Mouse (Mus musculus) liver, embryonic 15.5 days (tissue): ENCODE data around the gene Hsd11b1. TPM values are rescaled to one million over a fixed set of nuclear protein-coding genes. Genes with fewer than 3 reads are reported as not detected.
"Not testable (repeated sequence)": the region's sequence is repeated elsewhere in the genome, so short reads cannot be mapped to it uniquely, and the experiment has no call there.

ENCODE experiments used
- ATAC-seq: fragments of 200-750 bp; cut with Nextera tagmentation; 2 replicates; pipeline ENCODE4 v1.8.0; 2017; ENCODE audit warnings: moderate number of reproducible peaks, mild to moderate bottlenecking, moderate library complexity; ENCODE audit not compliant: insufficient read depth
- H3K27ac ChIP-seq: fragments of 300-500 bp; sonication (generic); replicated peaks from 2 replicates; pipeline ENCODE4 v1.5.1; 2015; ENCODE audit warnings: mild to moderate bottlenecking, inconsistent platforms
- H3K27me3 ChIP-seq: fragments of 300-500 bp; sonication (generic); 2 replicates; pipeline ENCODE4 v1.6.1; 2015; ENCODE audit warnings: mild to moderate bottlenecking, inconsistent platforms
- H3K36me3 ChIP-seq: fragments of 300-500 bp; sonication (generic); replicated peaks from 2 replicates; pipeline ENCODE4 v1.6.1; 2015; ENCODE audit warnings: moderate library complexity, mild to moderate bottlenecking, inconsistent platforms
- H3K4me1 ChIP-seq: fragments of 300-500 bp; sonication (generic); replicated peaks from 2 replicates; pipeline ENCODE4 v1.6.1; 2015; ENCODE audit warnings: inconsistent platforms
- H3K4me2 ChIP-seq: fragments of 300-500 bp; sonication (generic); 2 replicates; pipeline ENCODE4 v1.6.1; 2015; ENCODE audit warnings: moderate library complexity, mild to moderate bottlenecking, inconsistent platforms
- H3K4me3 ChIP-seq: fragments of 300-500 bp; sonication (generic); replicated peaks from 2 replicates; pipeline ENCODE4 v1.5.1; 2015; ENCODE audit warnings: mild to moderate bottlenecking, inconsistent platforms
- H3K9ac ChIP-seq: fragments of 300-500 bp; sonication (generic); 2 replicates; pipeline ENCODE4 v1.6.1; 2015; ENCODE audit warnings: moderate library complexity, mild to moderate bottlenecking, inconsistent platforms
- H3K9me3 ChIP-seq: fragments of 300-500 bp; sonication (generic); replicated peaks from 2 replicates; pipeline ENCODE4 v1.6.1; 2016; ENCODE audit warnings: inconsistent platforms
- WGBS: fragments of 180-500 bp; shearing (Covaris S2); methylation state at CpG from one replicate; pipeline ENCODE4 v1.1.7; 2015; ENCODE audit warnings: mixed read lengths; ENCODE audit not compliant: insufficient replicate concordance; 5-methylcytosine and 5-hydroxymethylcytosine counted together
- polyA plus RNA-seq: library from polyadenylated mRNA; unstranded; fragments of >200 nt; fragmentation: Nextera tagmentation; extraction: Ambion mirVana; gene quantifications from 2 replicates; pipeline ENCODE4 v1.2.1, GENCODE M21; 2015

Gene Hsd11b1
- polyA plus RNA-seq, 1 experiment from 2014 or later: 12.7 TPM

DNA sequence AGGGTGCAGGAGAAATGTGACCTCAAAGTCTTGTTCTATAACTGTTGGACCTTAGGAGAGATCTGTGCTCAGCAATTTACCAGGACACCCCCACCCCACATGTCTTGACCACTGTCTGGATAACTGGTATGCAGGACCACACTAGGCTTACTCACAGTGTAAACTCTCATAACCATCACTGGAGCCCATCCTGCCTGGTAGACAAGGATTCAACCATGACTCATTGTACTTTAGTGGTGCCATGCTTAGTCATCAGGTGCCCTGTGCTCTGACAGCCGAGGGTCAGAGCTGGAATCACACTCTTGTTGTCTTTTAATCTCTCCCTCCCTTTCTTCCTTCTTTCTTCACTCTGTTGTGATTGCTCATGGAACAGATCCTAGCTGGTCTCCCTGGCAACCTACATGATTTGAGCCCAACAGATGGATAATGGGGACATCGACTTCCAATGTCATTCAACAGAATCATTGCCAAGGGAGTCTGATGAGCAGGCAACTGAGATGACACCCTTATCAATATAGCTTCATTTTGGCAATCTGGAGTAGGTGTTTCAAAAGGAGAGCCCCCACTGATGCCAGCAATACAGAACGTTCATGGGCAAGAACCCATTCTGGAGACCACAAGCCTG is 34.4 kb upstream of the Hsd11b1 start:
- H3K4me2 ChIP-seq: no peak overlapping the region
- H3K36me3 ChIP-seq: no peaks in the 10 kb centered on the region
- H3K9me3 ChIP-seq: no peaks in the 10 kb centered on the region
- H3K9ac ChIP-seq: no peak overlapping the region
- no peak overlapping the region for H3K27ac ChIP-seq
- H3K4me3 ChIP-seq: no peak overlapping the region
- H3K4me1 ChIP-seq: 0 out of 2 replicates have a peak, but pooled peaks cover 5% of the 10 kb centered on the region
- WGBS: 58% methylated on average over 3 of the region's 3 CpGs
- H3K27me3 ChIP-seq: no peaks in the 10 kb centered on the region
- ATAC-seq: no peak

GRCm38 (mm10) chr1:193295920-193296319 is 32.0 kb upstream of the Hsd11b1 start:
- Histone ChIP-seq H3K36me3 (no peaks in the 10 kb centered on the region), H3K9me3 (no peaks in the 10 kb centered on the region), H3K27ac (no peak overlapping the region), H3K27me3 (no peaks in the 10 kb centered on the region), H3K4me1 (0 out of 2 replicates have a peak, but pooled peaks cover 5% of the 10 kb centered on the region), H3K4me3 (no peak overlapping the region), H3K9ac (no peak overlapping the region), H3K4me2 (no peak overlapping the region)
- 51% methylated on average over 5 of the region's 5 CpGs for WGBS
- peak; percentile 35; the same call in 1 of the 2 replicates for ATAC-seq

DNA sequence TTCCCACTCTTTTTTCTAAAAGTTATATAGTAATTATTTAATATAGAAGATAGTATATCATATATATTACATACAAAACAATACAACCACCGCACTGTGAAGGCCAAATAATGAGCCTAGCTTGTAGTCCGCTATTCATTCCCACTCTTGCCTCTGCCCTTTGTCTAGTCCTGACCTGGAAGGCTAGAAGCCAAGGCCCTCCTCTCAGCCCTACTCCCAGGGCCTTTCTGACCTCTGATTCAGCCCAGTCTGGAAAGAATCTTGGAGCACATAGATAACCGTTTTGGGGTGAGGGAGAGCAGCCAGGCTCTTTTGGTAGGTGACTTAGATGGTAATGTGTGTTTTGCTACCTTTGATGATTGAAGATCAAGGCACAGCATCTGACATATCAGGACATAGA is 30.1 kb upstream of the Hsd11b1 start:
- 61% methylated on average over 3 of the region's 3 CpGs for WGBS
- ATAC-seq: no peak
- H3K9me3 ChIP-seq: no peaks in the 10 kb centered on the region
- H3K27ac ChIP-seq: no peak overlapping the region
- no peak overlapping the region for H3K4me2 ChIP-seq
- no peaks in the 10 kb centered on the region for H3K36me3 ChIP-seq
- no peaks in the 10 kb centered on the region for H3K27me3 ChIP-seq
- H3K4me1 ChIP-seq: no peaks in the 10 kb centered on the region
- H3K9ac ChIP-seq: no peak overlapping the region
- H3K4me3 ChIP-seq: no peak overlapping the region

- Histone ChIP-seq H3K27ac (no peak overlapping the region), H3K27me3 (no peaks in the 10 kb centered on the region), H3K9ac (no peak overlapping the region), H3K9me3 (no peaks in the 10 kb centered on the region), H3K4me3 (no peak overlapping the region), H3K4me2 (no peak overlapping the region), H3K4me1 (no peaks in the 10 kb centered on the region), H3K36me3 (no peaks in the 10 kb centered on the region)
- ATAC-seq: no peak
- 35% methylated on average over 2 of the region's 2 CpGs for WGBS
Measured at GRCm38 (mm10) chr1:193293039-193293438, 29.2 kb upstream of the Hsd11b1 start.

- H3K4me3 ChIP-seq: no peak overlapping the region
Measured at GRCm38 (mm10) chr1:193290686-193291085, 26.8 kb upstream of the Hsd11b1 start.

DNA sequence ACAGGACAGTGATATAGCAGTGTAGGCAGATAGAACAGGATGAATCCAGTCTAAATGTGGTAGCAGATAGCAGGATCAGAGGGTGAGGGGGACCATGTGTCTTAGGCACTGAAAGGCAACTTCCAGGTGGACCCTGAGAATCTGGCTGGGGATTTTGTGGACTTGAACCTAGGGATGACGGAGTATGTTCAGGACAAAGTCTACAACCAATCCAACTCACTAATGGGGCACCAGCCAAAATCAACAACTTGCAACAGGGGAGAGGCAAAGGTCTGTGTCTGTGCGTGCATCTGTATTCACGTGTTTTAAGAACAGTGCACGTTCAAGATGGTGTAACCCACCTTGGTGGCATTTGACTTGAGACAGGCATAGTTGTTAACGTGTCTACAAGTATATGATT is 26.0 kb upstream of the Hsd11b1 start:
- Histone ChIP-seq H3K9me3 (no peaks in the 10 kb centered on the region), H3K4me1 (no peaks in the 10 kb centered on the region), H3K27ac (no peak overlapping the region), H3K9ac (no peak overlapping the region), H3K4me2 (no peak overlapping the region), H3K36me3 (no peaks in the 10 kb centered on the region), H3K27me3 (no peaks in the 10 kb centered on the region), H3K4me3 (no peak overlapping the region)
- 54% methylated on average over 5 of the region's 5 CpGs for WGBS
- ATAC-seq: peak; percentile 45; the same call in 1 of the 2 replicates

More at GRCm38 (mm10) chr1:193290686-193291085, 26.8 kb upstream of the Hsd11b1 start:
- no peak overlapping the region for H3K9ac ChIP-seq
- no peaks in the 10 kb centered on the region for H3K36me3 ChIP-seq
- H3K4me2 ChIP-seq: no peak overlapping the region
- H3K9me3 ChIP-seq: no peaks in the 10 kb centered on the region
- no peak overlapping the region; the same call in 1 of the 2 replicates for H3K27ac ChIP-seq
- no peaks in the 10 kb centered on the region for H3K27me3 ChIP-seq
- no peak for ATAC-seq
- no peaks in the 10 kb centered on the region for H3K4me1 ChIP-seq

DNA sequence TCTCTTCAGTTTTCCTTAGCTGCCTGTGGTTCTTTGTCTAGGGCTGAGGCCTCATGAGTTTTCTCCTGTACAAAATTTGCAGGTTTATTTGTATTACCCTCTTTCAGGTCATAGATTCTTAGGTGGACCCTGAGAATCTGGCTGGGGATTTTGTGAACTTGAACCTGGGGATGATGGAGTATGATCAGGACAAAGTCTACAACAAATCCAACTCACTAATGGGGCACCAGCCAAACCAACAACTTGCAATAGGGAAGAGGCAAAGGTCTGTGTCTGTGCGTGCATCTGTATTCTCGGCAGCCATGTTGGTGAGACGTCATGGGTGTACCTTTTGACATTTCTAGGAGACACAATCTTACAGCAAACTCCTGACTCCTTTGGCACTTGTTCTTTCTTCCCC is 25.2 kb upstream of the Hsd11b1 start:
- ATAC-seq: no peak
- no peaks in the 10 kb centered on the region for H3K36me3 ChIP-seq
- no peak overlapping the region for H3K9ac ChIP-seq
- H3K9me3 ChIP-seq: no peaks in the 10 kb centered on the region
- H3K27ac ChIP-seq: no peak overlapping the region
- H3K4me2 ChIP-seq: no peak overlapping the region
- WGBS: 77% methylated on average over 3 of the region's 3 CpGs
- H3K4me1 ChIP-seq: 0 out of 2 replicates have a peak, but pooled peaks cover 1% of the 10 kb centered on the region
- H3K4me3 ChIP-seq: no peak overlapping the region
- H3K27me3 ChIP-seq: no peaks in the 10 kb centered on the region

- H3K36me3 ChIP-seq: no peaks in the 10 kb centered on the region
- H3K4me3 ChIP-seq: no peak overlapping the region
- no peaks in the 10 kb centered on the region for H3K9me3 ChIP-seq
- 64% methylated on average over 2 of the region's 2 CpGs for WGBS
- no peak overlapping the region for H3K9ac ChIP-seq
- 0 out of 2 replicates have a peak, but pooled peaks cover 4% of the 10 kb centered on the region for H3K4me1 ChIP-seq
- H3K27me3 ChIP-seq: no peaks in the 10 kb centered on the region
- no peak overlapping the region for H3K4me2 ChIP-seq
- ATAC-seq: peak; percentile 43; the same call in 1 of the 2 replicates
- no peak overlapping the region for H3K27ac ChIP-seq
Measured at GRCm38 (mm10) chr1:193287578-193287977, 23.7 kb upstream of the Hsd11b1 start.

DNA sequence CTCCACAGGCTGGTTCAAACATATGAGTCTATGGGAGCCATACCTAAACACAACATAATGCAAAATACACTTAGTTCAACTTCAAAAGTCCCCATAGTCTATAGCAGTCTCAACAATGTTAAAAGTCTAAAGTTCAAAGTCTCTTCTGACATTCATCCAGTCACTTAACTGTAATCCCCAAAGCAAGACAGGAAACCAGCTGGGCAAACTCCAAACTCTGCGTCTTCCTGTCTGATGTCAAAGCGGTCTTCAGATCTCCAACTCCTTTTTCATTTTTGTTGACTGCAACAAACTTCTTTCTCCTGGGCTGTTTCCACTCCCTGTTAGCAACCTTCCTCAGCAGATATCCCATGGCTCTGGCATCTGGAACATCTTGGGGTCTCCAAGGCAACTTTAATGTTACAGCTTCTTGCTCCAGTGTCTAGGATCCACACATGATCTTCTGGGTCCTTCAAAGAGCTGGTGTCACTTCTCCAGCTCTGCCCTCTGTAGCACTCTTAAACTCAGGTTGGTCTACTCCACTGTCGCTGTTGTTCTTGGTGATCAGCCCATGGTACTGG is 22.0 kb upstream of the Hsd11b1 start:
- H3K4me1 ChIP-seq, H3K9ac ChIP-seq, H3K27me3 ChIP-seq, H3K4me2 ChIP-seq, H3K36me3 ChIP-seq, H3K4me3 ChIP-seq, H3K9me3 ChIP-seq, H3K27ac ChIP-seq, ATAC-seq: not testable (repeated sequence)
- 46% methylated on average over 3 of the region's 3 CpGs for WGBS

DNA sequence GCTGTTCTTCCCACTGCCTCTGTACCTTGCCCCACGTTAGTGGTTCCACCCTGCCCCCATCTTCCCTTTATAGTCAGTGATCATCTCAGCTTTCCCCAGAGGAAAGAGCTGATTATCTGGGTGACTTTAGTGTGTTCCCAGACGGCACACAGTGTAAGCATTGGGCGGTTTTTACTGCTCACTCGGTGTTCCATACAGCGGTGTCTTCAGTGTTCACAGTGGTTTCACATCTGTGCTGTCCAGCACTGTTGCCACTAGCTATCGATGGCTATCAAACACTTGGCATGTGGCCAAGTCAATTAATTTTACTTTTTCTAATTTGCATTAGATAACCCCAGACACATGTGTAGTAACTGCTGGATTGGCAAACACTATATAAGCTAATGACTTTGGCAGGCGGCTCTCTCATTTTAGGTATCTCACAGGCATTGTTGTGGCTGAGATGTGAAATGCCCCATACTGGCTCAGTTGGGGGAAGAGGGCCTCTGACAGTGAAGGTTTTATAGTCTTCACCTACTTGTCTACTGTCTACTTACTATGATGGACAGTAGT is 20.4 kb upstream of the Hsd11b1 start:
- Histone ChIP-seq H3K4me1 (0 out of 2 replicates have a peak, but pooled peaks cover 4% of the 10 kb centered on the region), H3K9ac (no peak overlapping the region), H3K9me3 (no peaks in the 10 kb centered on the region), H3K27me3 (no peaks in the 10 kb centered on the region), H3K4me2 (no peak overlapping the region), H3K36me3 (no peaks in the 10 kb centered on the region), H3K27ac (no peak overlapping the region), H3K4me3 (no peak overlapping the region)
- WGBS: 62% methylated on average over 7 of the region's 7 CpGs
- no peak for ATAC-seq

DNA sequence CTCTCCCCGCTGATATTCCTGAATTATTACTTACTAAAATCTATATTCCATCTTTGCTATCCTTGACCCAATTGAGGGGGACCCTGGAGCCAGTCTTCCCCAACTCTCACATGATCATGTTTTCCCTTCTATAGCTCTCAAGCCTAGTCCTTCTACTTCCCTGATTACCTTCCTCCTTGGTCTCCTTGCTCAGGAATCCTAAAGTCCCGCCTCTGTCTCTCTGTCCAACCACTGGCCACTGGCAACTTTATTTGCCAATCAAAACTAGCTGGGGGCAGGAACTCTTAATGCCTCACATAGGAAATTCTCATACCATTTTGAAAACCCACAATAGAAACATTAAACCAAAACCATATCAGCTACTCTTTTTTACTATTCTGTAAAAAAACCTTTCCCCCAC is 17.5 kb upstream of the Hsd11b1 start:
- ATAC-seq: no peak
- H3K9me3 ChIP-seq: no peaks in the 10 kb centered on the region
- no peaks in the 10 kb centered on the region for H3K36me3 ChIP-seq
- no peaks in the 10 kb centered on the region for H3K27me3 ChIP-seq
- H3K27ac ChIP-seq: no peak overlapping the region
- peaks cover 13% of the 10 kb centered on the region for H3K4me1 ChIP-seq
- no peak overlapping the region for H3K9ac ChIP-seq
- H3K4me2 ChIP-seq: no peak overlapping the region
- WGBS: 60% methylated on average over 2 of the region's 2 CpGs
- no peak overlapping the region for H3K4me3 ChIP-seq
